Mouse (Mus musculus): ENCODE data around the gene 1110002E22Rik. TPM values are rescaled to one million over a fixed set of nuclear protein-coding genes. Genes with fewer than 3 reads are reported as not detected.

The 1110002E22Rik gene
- total RNA-seq, 1 experiment from 2014 or later = not detected

DNA sequence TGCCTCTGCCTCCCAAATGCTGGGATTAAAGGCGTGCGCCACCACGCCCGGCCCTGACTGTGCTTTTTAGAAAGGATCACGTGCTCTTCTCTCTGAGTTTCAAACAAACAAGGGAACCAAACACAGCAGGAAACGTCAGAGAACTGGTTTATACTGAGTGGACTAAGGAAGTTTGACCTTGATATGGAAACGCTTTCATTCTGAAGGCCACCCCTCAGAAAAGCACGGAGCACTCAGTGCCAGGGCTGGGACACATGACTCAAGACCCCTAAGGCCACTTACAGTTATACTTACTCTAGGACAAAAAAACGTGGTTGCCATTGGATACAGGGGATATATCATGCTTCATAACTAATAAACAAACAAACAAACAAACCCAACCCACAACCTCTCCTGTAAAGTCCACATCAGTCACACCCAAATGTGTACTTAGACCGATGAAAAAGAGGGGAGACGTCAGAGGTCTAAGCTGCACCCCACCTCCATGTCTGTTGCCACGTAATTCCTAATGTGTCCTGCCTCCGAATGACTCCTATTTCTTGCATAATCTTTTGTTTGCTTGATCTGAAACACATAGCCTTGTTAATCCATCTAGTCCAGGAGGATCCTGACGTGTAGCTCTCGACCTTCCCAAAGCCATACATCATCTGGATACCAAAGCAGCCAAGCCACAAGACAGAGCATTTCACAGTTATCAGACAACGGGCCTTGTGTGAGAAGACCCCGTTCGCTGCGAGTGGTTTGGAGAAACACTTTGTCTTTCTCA lies 31.6 kb downstream of the 1110002E22Rik start:
- ATAC-seq (replicated peaks; ENCODE audit: insufficient number of reproducible peaks, low FRiP score, low TSS enrichment, poor library complexity, severe bottlenecking) = no peak

- ATAC-seq (replicated peaks; ENCODE audit: insufficient number of reproducible peaks, low FRiP score, low TSS enrichment, poor library complexity, severe bottlenecking) = no peak
Measured at GRCm38 (mm10) chr3:138097718-138098117, 32.9 kb downstream of the 1110002E22Rik start.

DNA sequence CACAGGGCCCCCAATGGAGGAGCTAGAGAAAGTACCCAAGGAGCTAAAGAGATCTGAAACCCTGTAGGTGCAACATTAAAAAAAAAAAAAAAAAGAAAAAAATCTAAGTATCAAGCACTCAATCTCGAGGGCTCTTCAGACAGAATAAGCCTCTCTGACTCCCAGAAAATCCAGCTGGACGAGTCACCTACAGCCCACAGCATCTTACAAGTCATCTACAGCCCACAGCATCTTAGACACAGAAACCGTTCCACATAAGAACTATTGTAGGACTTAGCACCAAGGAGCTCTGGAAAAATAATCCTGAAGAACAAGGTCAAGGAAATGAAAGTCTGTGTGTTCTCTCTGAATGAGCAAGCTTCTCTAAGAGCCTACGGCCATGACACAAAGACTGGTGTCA lies 37.1 kb downstream of the 1110002E22Rik start:
- no peak for ATAC-seq (replicated peaks; ENCODE audit: insufficient number of reproducible peaks, low FRiP score, low TSS enrichment, poor library complexity, severe bottlenecking)

DNA sequence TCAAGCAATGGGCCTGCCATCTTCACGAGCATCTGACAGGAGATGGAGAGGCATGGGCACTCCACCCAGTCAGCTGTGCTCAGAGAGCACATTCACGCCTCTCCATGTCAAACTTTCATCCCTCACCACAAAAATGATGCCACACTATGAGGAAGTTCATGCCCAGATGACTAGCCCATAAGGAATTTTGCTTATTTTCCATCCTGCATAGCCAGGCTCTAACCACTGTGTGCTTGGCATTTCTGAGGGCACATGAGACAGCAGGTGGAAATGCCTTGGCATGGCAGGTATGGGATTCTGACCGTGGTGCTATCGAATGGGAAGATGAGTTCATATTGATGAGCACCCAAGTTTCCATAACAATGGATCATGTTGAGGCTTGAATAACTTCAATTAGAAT lies 38.8 kb downstream of the 1110002E22Rik start:
- ATAC-seq (replicated peaks; ENCODE audit: insufficient number of reproducible peaks, low FRiP score, low TSS enrichment, poor library complexity, severe bottlenecking) = no peak

GRCm38 (mm10) chr3:138105056-138105455 lies 40.2 kb downstream of the 1110002E22Rik start:
- ATAC-seq (replicated peaks; ENCODE audit: insufficient number of reproducible peaks, low FRiP score, low TSS enrichment, poor library complexity, severe bottlenecking) = no peak

DNA sequence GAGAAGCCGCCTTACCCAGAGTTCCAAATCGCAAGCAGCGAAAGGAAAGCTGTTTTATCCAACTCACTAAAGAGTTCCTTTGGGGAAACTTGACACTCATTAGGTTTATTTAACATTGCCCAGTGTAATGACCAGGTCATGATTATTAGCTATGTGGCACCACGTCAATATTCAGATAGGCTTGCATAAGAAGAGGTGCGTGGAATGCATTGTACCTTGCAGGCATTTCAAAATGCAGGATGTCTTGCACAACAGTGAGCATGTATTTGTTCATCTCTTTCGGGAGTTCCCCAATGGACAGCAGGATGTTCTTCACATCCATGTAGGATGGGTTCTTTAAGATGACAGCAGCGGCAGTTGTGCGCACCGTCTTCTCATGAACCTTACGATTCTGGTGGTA lies 42.0 kb downstream of the 1110002E22Rik start:
- no peak for ATAC-seq (replicated peaks; ENCODE audit: insufficient number of reproducible peaks, low FRiP score, low TSS enrichment, poor library complexity, severe bottlenecking)

DNA sequence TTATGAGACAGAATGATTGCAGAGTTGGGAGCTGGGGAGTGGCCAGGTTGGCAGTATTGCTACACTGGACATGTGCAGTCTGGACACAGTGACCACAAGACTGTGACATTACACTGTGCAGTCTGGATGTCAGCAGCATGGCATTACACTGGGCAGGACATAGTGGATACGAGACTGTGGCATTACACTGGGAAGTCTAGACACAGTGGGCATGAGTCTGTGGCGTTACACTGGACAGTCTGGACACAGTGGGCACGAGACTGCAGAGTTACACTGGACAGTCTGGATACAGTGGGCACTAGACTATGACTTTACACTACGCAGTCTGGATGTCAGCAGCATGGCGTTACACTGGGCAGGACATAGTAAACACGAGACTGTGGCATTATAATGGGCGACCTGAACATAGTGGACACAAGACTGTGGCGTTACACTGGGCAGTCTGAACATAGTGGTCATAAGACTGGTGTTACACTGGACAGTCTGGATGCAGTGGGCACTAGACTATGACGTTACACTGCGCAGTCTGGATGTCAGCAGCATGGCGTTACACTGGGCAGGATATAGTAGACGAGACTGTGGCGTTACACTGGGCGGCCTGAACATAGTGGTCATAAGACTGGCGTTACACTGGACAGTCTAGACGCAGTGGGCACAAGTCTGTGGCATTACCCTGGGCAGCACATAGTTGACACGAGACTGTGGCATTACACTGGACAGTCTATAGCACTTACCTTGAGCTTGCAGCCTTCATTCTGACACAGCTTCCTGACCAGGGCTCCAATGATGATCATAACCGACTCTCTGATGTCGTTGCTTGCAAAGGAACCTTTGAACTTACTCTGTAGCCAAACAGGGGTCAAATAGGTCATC lies 46.3 kb downstream of the 1110002E22Rik start:
- ATAC-seq (replicated peaks; ENCODE audit: insufficient number of reproducible peaks, low FRiP score, low TSS enrichment, poor library complexity, severe bottlenecking) = no peak

GRCm38 (mm10) chr3:138114106-138114505 lies 49.3 kb downstream of the 1110002E22Rik start:
- ATAC-seq (replicated peaks; ENCODE audit: insufficient number of reproducible peaks, low FRiP score, low TSS enrichment, poor library complexity, severe bottlenecking) = no peak

GRCm38 (mm10) chr3:138116871-138117270 lies 52.0 kb downstream of the 1110002E22Rik start:
- ATAC-seq (replicated peaks; ENCODE audit: insufficient number of reproducible peaks, low FRiP score, low TSS enrichment, poor library complexity, severe bottlenecking) = no peak

- no peak for ATAC-seq (replicated peaks; ENCODE audit: insufficient number of reproducible peaks, low FRiP score, low TSS enrichment, poor library complexity, severe bottlenecking)
Measured at GRCm38 (mm10) chr3:138118392-138118791, 53.5 kb downstream of the 1110002E22Rik start.

DNA sequence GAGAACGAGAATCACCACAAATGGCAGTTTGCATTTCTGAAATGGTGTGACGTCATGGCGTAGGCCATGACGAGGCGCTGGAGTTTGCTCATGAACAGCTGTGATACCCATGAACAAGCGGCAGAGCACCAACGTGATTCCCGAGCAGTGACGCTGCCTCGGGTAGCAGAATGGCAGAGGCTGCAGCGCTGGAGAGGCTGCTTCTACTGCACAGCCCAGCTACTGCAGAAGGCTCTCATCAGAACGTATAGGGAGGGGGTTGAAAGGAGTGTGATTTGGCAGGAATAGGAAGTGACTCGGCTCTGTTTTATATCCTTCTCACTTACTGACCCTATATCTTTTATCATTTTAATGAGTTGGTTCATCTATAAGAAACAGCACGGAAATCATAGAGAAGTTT lies 54.0 kb downstream of the 1110002E22Rik start:
- no peak; the same call in 1 of the 2 replicates for ATAC-seq (replicated peaks; ENCODE audit: insufficient number of reproducible peaks, low FRiP score, low TSS enrichment, poor library complexity, severe bottlenecking)

- no peak for ATAC-seq (replicated peaks; ENCODE audit: insufficient number of reproducible peaks, low FRiP score, low TSS enrichment, poor library complexity, severe bottlenecking)
Measured at GRCm38 (mm10) chr3:138119444-138120105, 54.7 kb downstream of the 1110002E22Rik start.

GRCm38 (mm10) chr3:138121461-138121860 lies 56.6 kb downstream of the 1110002E22Rik start:
- no peak for ATAC-seq (replicated peaks; ENCODE audit: insufficient number of reproducible peaks, low FRiP score, low TSS enrichment, poor library complexity, severe bottlenecking)

GRCm38 (mm10) chr3:138123842-138124241 lies 59.0 kb downstream of the 1110002E22Rik start:
- no peak for ATAC-seq (replicated peaks; ENCODE audit: insufficient number of reproducible peaks, low FRiP score, low TSS enrichment, poor library complexity, severe bottlenecking)

- no peak for ATAC-seq (replicated peaks; ENCODE audit: insufficient number of reproducible peaks, low FRiP score, low TSS enrichment, poor library complexity, severe bottlenecking)
Measured at GRCm38 (mm10) chr3:138129110-138129509, 64.3 kb downstream of the 1110002E22Rik start.

- ATAC-seq (replicated peaks; ENCODE audit: insufficient number of reproducible peaks, low FRiP score, low TSS enrichment, poor library complexity, severe bottlenecking) = no peak
Measured at GRCm38 (mm10) chr3:138130692-138131091, 65.8 kb downstream of the 1110002E22Rik start.
